Mouse (Mus musculus) heart, postnatal 0 days (tissue): Measurements from ENCODE around the gene Mettl7a1.
"Not testable (repeated sequence)": the region's sequence is repeated elsewhere in the genome, so short reads cannot be mapped to it uniquely, and the experiment has no call there.

Experiments used
- CTCF ChIP-seq: IDR thresholded peaks from 2 replicates; pipeline ENCODE4 v1.5.1; 2016; ENCODE audit warnings: antibody characterized with exemption, control low read depth, low read depth
- EP300 ChIP-seq: IDR thresholded peaks from 2 replicates; pipeline ENCODE4 v1.6.1; 2016; ENCODE audit warnings: antibody characterized with exemption, low read depth

- TF ChIP-seq CTCF, EP300: not testable (repeated sequence)
Observed at GRCm38 (mm10) chr15:100260351-100260750, 43.6 kb upstream of the Mettl7a1 start.
